Mouse (Mus musculus): ENCODE measurements at regions not wholly inside any gene's neighbourhood (a gene's known extent, or its start where the extent isn't known, plus 50 kb on each side); places are given as distances from the start of the nearest gene placed in this dataset.

DNA sequence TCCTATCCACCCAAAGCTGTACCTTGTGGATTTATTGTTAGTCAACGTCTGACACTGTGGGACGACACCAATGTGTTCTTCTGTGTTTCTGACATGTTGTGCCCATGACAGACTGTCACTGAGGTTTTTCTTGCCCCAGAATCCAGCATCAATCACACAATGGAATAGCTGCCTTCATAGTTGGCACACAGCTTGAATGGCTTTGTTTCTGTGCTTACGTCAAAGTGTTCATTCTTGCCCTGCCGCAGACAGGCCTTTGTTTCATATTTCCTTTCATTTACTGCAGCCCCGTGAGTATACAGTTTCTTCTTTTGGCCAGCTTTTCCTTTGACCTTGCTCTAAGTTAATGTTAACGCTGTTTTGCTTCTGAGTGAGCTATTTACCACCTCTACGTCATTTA lies 78.9 kb upstream of the Dkk2 start:
- Histone ChIP-seq H3K4me2 (ENCODE audit: low read depth, low read length) (no peak overlapping the region), H3K4me1 (ENCODE audit: insufficient read depth, low read length) (no peaks in the 10 kb centered on the region), H3K27ac (no peak overlapping the region), H3K9ac (replicated peaks; ENCODE audit: low read length) (no peak overlapping the region), H3K9me3 (ENCODE audit: low read length) (no peaks in the 10 kb centered on the region), H3K36me3 (ENCODE audit: insufficient read depth, low read length) (no peaks in the 10 kb centered on the region), H3K27me3 (ENCODE audit: insufficient read depth, low read length) (no peaks in the 10 kb centered on the region), H3K4me3 (ENCODE audit: low read length) (no peak overlapping the region)
- DNase-seq (ENCODE audit: low spot score) (no peak), ATAC-seq (no peak)
- TF ChIP-seq CTCF (IDR thresholded peaks at IDR 0.05; ENCODE audit: low read depth) = no peak
- WGBS = 30% methylated on average over 7 of the region's 7 CpGs

DNA sequence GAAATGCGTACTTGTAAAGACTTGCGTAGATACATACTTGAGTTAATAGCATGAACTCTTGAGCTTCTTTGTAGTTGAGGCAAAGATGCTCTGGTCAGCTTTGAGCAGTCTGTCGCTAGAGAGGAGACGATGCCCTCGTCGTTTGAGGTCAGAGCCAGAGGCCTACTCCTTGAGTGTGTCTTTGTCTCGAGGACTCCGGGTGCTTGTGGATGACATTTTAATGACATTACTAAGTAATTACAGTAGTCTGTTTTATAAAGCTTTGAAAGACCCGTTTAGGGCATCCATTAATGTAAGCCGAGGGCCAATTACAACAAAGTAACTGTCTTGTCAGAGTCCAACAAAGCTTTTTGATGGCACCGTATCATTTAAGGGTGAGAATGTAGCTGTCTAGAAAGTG lies 78.2 kb upstream of the Dkk2 start:
- TF ChIP-seq CTCF (IDR thresholded peaks at IDR 0.05; ENCODE audit: low read depth) = no peak
- ATAC-seq = no peak
- no peak for DNase-seq (ENCODE audit: low spot score)
- no peaks in the 10 kb centered on the region for H3K9me3 ChIP-seq (ENCODE audit: low read length)
- H3K36me3 ChIP-seq (ENCODE audit: insufficient read depth, low read length) = no peaks in the 10 kb centered on the region
- no peak overlapping the region for H3K9ac ChIP-seq (replicated peaks; ENCODE audit: low read length)
- H3K27me3 ChIP-seq (ENCODE audit: insufficient read depth, low read length) = no peaks in the 10 kb centered on the region
- H3K4me2 ChIP-seq (ENCODE audit: low read depth, low read length) = no peak overlapping the region
- H3K4me1 ChIP-seq (ENCODE audit: insufficient read depth, low read length) = no peaks in the 10 kb centered on the region
- no peak overlapping the region for H3K4me3 ChIP-seq (ENCODE audit: low read length)
- WGBS = 54% methylated on average over 11 of the region's 11 CpGs
- no peak overlapping the region for H3K27ac ChIP-seq

GRCm38 (mm10) chr3:132007356-132007755 lies 77.7 kb upstream of the Dkk2 start:
- no peaks in the 10 kb centered on the region for H3K4me1 ChIP-seq (ENCODE audit: insufficient read depth, low read length)
- DNase-seq (ENCODE audit: low spot score) (no peak), ATAC-seq (no peak)
- H3K4me2 ChIP-seq (ENCODE audit: low read depth, low read length) = no peak overlapping the region
- TF ChIP-seq CTCF (IDR thresholded peaks at IDR 0.05; ENCODE audit: low read depth) = no peak
- no peaks in the 10 kb centered on the region for H3K27me3 ChIP-seq (ENCODE audit: insufficient read depth, low read length)
- H3K4me3 ChIP-seq (ENCODE audit: low read length) = no peak overlapping the region
- H3K36me3 ChIP-seq (ENCODE audit: insufficient read depth, low read length) = no peaks in the 10 kb centered on the region
- H3K9me3 ChIP-seq (ENCODE audit: low read length) = no peaks in the 10 kb centered on the region
- WGBS = 75% methylated on average over 4 of the region's 4 CpGs
- H3K27ac ChIP-seq = no peak overlapping the region
- no peak overlapping the region for H3K9ac ChIP-seq (replicated peaks; ENCODE audit: low read length)

- Histone ChIP-seq H3K4me3 (ENCODE audit: low read length) (no peak overlapping the region), H3K9ac (replicated peaks; ENCODE audit: low read length) (no peak overlapping the region), H3K9me3 (ENCODE audit: low read length) (no peaks in the 10 kb centered on the region), H3K27ac (no peak overlapping the region), H3K4me1 (ENCODE audit: insufficient read depth, low read length) (peaks cover 3% of the 10 kb centered on the region; the same call in 1 of the 2 replicates), H3K36me3 (ENCODE audit: insufficient read depth, low read length) (no peaks in the 10 kb centered on the region), H3K4me2 (ENCODE audit: low read depth, low read length) (no peak overlapping the region), H3K27me3 (ENCODE audit: insufficient read depth, low read length) (no peaks in the 10 kb centered on the region)
- 26% methylated on average over 6 of the region's 6 CpGs for WGBS
- DNase-seq (ENCODE audit: low spot score) (no peak), ATAC-seq (no peak)
- no peak for TF ChIP-seq CTCF (IDR thresholded peaks at IDR 0.05; ENCODE audit: low read depth)
Measured at GRCm38 (mm10) chr3:132015205-132015604, 69.9 kb upstream of the Dkk2 start.

DNA sequence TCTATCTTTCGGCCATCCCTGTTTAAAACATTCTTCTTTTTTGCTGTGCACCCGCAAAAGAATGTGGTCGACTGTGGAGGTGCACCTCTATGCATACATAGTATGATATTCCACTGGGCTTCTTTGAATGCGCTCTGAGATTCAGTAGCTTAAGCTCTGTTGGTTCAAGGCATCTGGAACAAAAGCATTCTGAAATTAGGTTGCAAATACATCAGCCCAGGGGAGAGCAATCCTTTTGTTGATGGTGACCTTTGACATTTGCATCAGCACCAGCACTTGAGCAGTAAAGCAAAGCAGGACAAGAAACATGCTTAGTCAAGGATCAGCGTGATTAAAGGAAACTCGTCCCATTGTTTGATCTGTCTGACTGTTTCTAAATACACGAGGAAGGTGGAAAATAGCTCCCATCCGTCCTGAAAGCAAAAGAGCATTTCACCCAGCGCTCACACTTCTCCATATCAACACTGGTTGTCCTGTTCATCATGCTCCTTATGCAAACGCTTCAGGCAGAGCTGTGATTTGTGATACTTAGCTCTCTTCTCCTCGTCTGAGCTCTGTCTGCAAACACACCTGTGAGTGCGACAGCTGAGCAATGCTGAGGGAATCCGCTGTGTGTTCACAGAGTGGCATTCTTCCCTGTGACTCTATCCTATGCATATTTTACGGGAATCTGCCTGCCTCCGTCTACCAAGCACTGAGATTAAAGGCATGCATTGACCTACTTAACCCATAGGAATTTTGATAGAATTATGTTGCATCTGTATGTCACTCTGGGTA lies 67.4 kb upstream of the Dkk2 start:
- Histone ChIP-seq H3K4me2 (ENCODE audit: low read depth, low read length) (no peak overlapping the region), H3K27ac (no peak overlapping the region), H3K9me3 (ENCODE audit: low read length) (no peaks in the 10 kb centered on the region), H3K4me3 (ENCODE audit: low read length) (no peak overlapping the region), H3K9ac (replicated peaks; ENCODE audit: low read length) (no peak overlapping the region), H3K27me3 (ENCODE audit: insufficient read depth, low read length) (no peaks in the 10 kb centered on the region), H3K36me3 (ENCODE audit: insufficient read depth, low read length) (no peaks in the 10 kb centered on the region), H3K4me1 (ENCODE audit: insufficient read depth, low read length) (peaks cover 3% of the 10 kb centered on the region; the same call in 1 of the 2 replicates)
- ATAC-seq = peak; percentile 38; the same call in 1 of the 2 replicates
- DNase-seq (ENCODE audit: low spot score) = peak; percentile 20
- 17% methylated on average over 15 of the region's 15 CpGs for WGBS
- no peak for TF ChIP-seq CTCF (IDR thresholded peaks at IDR 0.05; ENCODE audit: low read depth)

GRCm38 (mm10) chr3:132018505-132018904 lies 66.6 kb upstream of the Dkk2 start:
- Histone ChIP-seq H3K4me3 (ENCODE audit: low read length) (no peak overlapping the region), H3K4me1 (ENCODE audit: insufficient read depth, low read length) (peaks cover 3% of the 10 kb centered on the region; the same call in 1 of the 2 replicates), H3K9me3 (ENCODE audit: low read length) (no peaks in the 10 kb centered on the region), H3K36me3 (ENCODE audit: insufficient read depth, low read length) (no peaks in the 10 kb centered on the region), H3K9ac (replicated peaks; ENCODE audit: low read length) (no peak overlapping the region), H3K4me2 (ENCODE audit: low read depth, low read length) (no peak overlapping the region), H3K27ac (no peak overlapping the region), H3K27me3 (ENCODE audit: insufficient read depth, low read length) (no peaks in the 10 kb centered on the region)
- ATAC-seq = no peak
- no peak for TF ChIP-seq CTCF (IDR thresholded peaks at IDR 0.05; ENCODE audit: low read depth)
- DNase-seq (ENCODE audit: low spot score) = no peak
- WGBS = 30% methylated on average over 2 of the region's 2 CpGs

DNA sequence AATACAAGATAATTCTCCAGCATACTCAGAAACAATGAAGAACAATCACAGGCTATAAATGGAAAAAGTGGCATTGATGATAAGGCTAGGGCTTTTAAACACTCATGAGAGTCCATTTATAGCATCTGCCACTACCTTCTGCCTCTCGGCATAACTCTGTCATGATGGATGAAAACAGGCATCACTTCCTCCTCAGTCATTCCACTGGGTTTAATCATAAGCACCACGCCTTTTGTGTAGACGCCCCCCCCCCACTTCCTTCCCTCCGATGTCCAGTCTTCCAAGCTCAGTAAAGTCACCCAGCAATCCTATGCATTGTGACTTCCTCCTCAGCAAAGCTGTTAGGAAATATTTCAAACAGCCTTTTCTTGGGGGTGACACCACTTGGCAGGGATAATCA lies 63.1 kb upstream of the Dkk2 start:
- H3K36me3 ChIP-seq (ENCODE audit: insufficient read depth, low read length) = no peaks in the 10 kb centered on the region
- no peaks in the 10 kb centered on the region for H3K4me1 ChIP-seq (ENCODE audit: insufficient read depth, low read length)
- no peaks in the 10 kb centered on the region for H3K27me3 ChIP-seq (ENCODE audit: insufficient read depth, low read length)
- no peak overlapping the region for H3K4me3 ChIP-seq (ENCODE audit: low read length)
- no peak overlapping the region for H3K9ac ChIP-seq (replicated peaks; ENCODE audit: low read length)
- ATAC-seq = no peak
- no peak overlapping the region for H3K4me2 ChIP-seq (ENCODE audit: low read depth, low read length)
- TF ChIP-seq CTCF (IDR thresholded peaks at IDR 0.05; ENCODE audit: low read depth) = no peak
- H3K9me3 ChIP-seq (ENCODE audit: low read length) = no peaks in the 10 kb centered on the region
- no peak overlapping the region for H3K27ac ChIP-seq
- no peak for DNase-seq (ENCODE audit: low spot score)
- WGBS = 72% methylated on average over 4 of the region's 4 CpGs

Data from hindbrain, postnatal 0 days (tissue).